Mouse (Mus musculus) ES-Bruce4 (cell line): ENCODE measurements at regions not wholly inside any gene's neighbourhood (a gene's known extent, or its start where the extent isn't known, plus 50 kb on each side); places are given as distances from the start of the nearest gene placed in this dataset.

Source experiments
- H3K27ac ChIP-seq: 2 replicates; pipeline ENCODE4 v1.5.1; 2012; ENCODE audit warnings: low read length, inconsistent platforms; ENCODE audit not compliant: insufficient read depth
- H3K27me3 ChIP-seq: 2 replicates; pipeline ENCODE4 v1.6.1; 2012; ENCODE audit warnings: mild to moderate bottlenecking, low read length, inconsistent platforms; ENCODE audit not compliant: control insufficient read depth, poor library complexity, insufficient read depth, severe bottlenecking
- H3K36me3 ChIP-seq: 2 replicates; pipeline ENCODE4 v1.6.1; 2012; ENCODE audit warnings: inconsistent platforms, mild to moderate bottlenecking, low read length, moderate library complexity; ENCODE audit not compliant: control insufficient read depth, poor library complexity, insufficient read depth, severe bottlenecking
- H3K4me1 ChIP-seq: one replicate; pipeline ENCODE4 v1.8.1; 2011; ENCODE audit warnings: low read length; ENCODE audit not compliant: control insufficient read depth, insufficient read depth
- H3K4me3 ChIP-seq: 2 replicates; pipeline ENCODE4 v1.5.1; 2011; ENCODE audit warnings: low read depth, mild to moderate bottlenecking, low read length
- H3K9ac ChIP-seq: 2 replicates; pipeline ENCODE4 v1.6.1; 2012; ENCODE audit warnings: low read depth, mild to moderate bottlenecking, inconsistent platforms; ENCODE audit not compliant: poor library complexity, severe bottlenecking
- H3K9me3 ChIP-seq: replicated peaks from 2 replicates; pipeline ENCODE4 v1.6.1; 2012; ENCODE audit warnings: mild to moderate bottlenecking, low read length, inconsistent platforms; ENCODE audit not compliant: control insufficient read depth, poor library complexity, insufficient read depth, severe bottlenecking
- CTCF ChIP-seq: IDR thresholded peaks from one replicate; pipeline ENCODE4 v1.8.1; 2011; ENCODE audit warnings: low read depth, low read length
- EP300 ChIP-seq: IDR thresholded peaks from 2 replicates; pipeline ENCODE4 v1.6.1; 2011; ENCODE audit warnings: low read depth, low read length; ENCODE audit not compliant: insufficient read depth
- POLR2A ChIP-seq: IDR thresholded peaks from one replicate; pipeline ENCODE4 v1.8.1; 2011; ENCODE audit warnings: low read length; ENCODE audit not compliant: insufficient read depth

- H3K9ac ChIP-seq: no peak overlapping the region
- H3K36me3 ChIP-seq: no peaks in the 10 kb centered on the region
- H3K4me3 ChIP-seq: no peak overlapping the region
- no peak overlapping the region for H3K27ac ChIP-seq
- no peaks in the 10 kb centered on the region for H3K27me3 ChIP-seq
- TF ChIP-seq POLR2A (no peak), EP300 (no peak)
- H3K4me1 ChIP-seq: no peaks in the 10 kb centered on the region
- no peaks in the 10 kb centered on the region for H3K9me3 ChIP-seq
These were observed 135.6 kb downstream of the Naa11 start for GRCm38 (mm10) chr5:97256445-97257060.

- H3K4me1 ChIP-seq: peaks cover 3% of the 10 kb centered on the region
- no peak overlapping the region for H3K4me3 ChIP-seq
- H3K36me3 ChIP-seq: no peaks in the 10 kb centered on the region
- TF ChIP-seq EP300: no peak
- no peak for TF ChIP-seq POLR2A
- TF ChIP-seq CTCF: no peak
- no peak overlapping the region for H3K9ac ChIP-seq
- no peak overlapping the region for H3K27ac ChIP-seq
- H3K9me3 ChIP-seq: no peaks in the 10 kb centered on the region
- H3K27me3 ChIP-seq: no peaks in the 10 kb centered on the region
These were observed 125.5 kb upstream of the Paqr3 start for GRCm38 (mm10) chr5:97236930-97237329.

GRCm38 (mm10) chr5:97226425-97226824, 115.0 kb upstream of the Paqr3 start:
- H3K27me3 ChIP-seq: no peaks in the 10 kb centered on the region
- H3K4me1 ChIP-seq: peaks cover 11% of the 10 kb centered on the region
- no peaks in the 10 kb centered on the region for H3K36me3 ChIP-seq
- no peak overlapping the region for H3K4me3 ChIP-seq
- H3K9ac ChIP-seq: no peak overlapping the region
- no peaks in the 10 kb centered on the region for H3K9me3 ChIP-seq
- TF ChIP-seq EP300 (peak; percentile 99), CTCF (no peak)
- H3K27ac ChIP-seq: peak overlapping the region; percentile 93

- no peak overlapping the region for H3K27ac ChIP-seq
- no peaks in the 10 kb centered on the region for H3K9me3 ChIP-seq
- H3K36me3 ChIP-seq: no peaks in the 10 kb centered on the region
- peaks cover 11% of the 10 kb centered on the region for H3K4me1 ChIP-seq
- no peak for TF ChIP-seq CTCF
- TF ChIP-seq POLR2A: no peak
- no peak for TF ChIP-seq EP300
- H3K27me3 ChIP-seq: no peaks in the 10 kb centered on the region
- no peak overlapping the region for H3K4me3 ChIP-seq
- no peak overlapping the region for H3K9ac ChIP-seq
These were observed 112.0 kb upstream of the Paqr3 start for GRCm38 (mm10) chr5:97223238-97223857.

GRCm38 (mm10) chr5:97222489-97223237, 111.3 kb upstream of the Paqr3 start:
- TF ChIP-seq CTCF (no peak), EP300 (0 out of 2 replicates have a peak, but pooled peaks have one; percentile 34), POLR2A (no peak)
- peaks cover 1% of the 10 kb centered on the region for H3K9me3 ChIP-seq
- no peaks in the 10 kb centered on the region for H3K36me3 ChIP-seq
- H3K9ac ChIP-seq: no peak overlapping the region
- peak overlapping the region; percentile 53; the same call in 1 of the 2 replicates for H3K27ac ChIP-seq
- H3K4me1 ChIP-seq: peaks cover 9% of the 10 kb centered on the region
- no peaks in the 10 kb centered on the region for H3K27me3 ChIP-seq
- H3K4me3 ChIP-seq: no peak overlapping the region

- H3K9ac ChIP-seq: no peak overlapping the region
- H3K9me3 ChIP-seq: peaks cover 9% of the 10 kb centered on the region
- H3K36me3 ChIP-seq: no peaks in the 10 kb centered on the region
- no peak for TF ChIP-seq CTCF
- H3K27me3 ChIP-seq: no peaks in the 10 kb centered on the region
- H3K4me1 ChIP-seq: peaks cover 2% of the 10 kb centered on the region
- no peak overlapping the region; the same call in 1 of the 2 replicates for H3K27ac ChIP-seq
- no peak overlapping the region for H3K4me3 ChIP-seq
These were observed 107.3 kb upstream of the Paqr3 start for GRCm38 (mm10) chr5:97218712-97219111.
